Mouse (Mus musculus): ENCODE measurements around the gene Ap3b1.
A peak's percentile ranks its signal among the peaks of the same experiment; 100 is the strongest.

The Ap3b1 gene

GRCm38 (mm10) chr13:94596386-94597033 is 237.8 kb downstream of the Ap3b1 start:
- peak; percentile 82 for DNase-seq

DNA sequence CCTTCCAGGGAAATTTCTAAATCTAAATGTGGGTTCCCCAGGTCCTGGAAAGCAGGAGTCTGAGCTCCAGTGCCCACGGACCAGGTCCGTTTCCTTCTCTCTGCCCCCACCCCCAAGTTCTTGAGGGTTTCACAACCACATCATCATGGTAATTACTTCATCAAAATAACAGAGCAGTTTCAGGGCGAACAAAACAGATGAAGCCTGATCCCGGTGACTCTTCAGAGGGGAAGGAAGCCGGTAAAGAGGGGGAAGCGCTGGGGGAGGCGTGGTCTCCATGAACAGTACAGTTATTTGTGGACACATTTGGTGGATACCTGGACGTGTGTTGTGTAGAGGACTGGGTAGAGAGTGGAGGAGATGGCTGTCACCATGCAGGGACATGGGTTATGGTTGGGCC is 241.0 kb downstream of the Ap3b1 start:
- no peak for DNase-seq

- peak; percentile 43 for DNase-seq
Observed at GRCm38 (mm10) chr13:94607035-94607860, 248.5 kb downstream of the Ap3b1 start.

- DNase-seq: no peak
Observed at GRCm38 (mm10) chr13:94607861-94608223, 249.1 kb downstream of the Ap3b1 start.

DNA sequence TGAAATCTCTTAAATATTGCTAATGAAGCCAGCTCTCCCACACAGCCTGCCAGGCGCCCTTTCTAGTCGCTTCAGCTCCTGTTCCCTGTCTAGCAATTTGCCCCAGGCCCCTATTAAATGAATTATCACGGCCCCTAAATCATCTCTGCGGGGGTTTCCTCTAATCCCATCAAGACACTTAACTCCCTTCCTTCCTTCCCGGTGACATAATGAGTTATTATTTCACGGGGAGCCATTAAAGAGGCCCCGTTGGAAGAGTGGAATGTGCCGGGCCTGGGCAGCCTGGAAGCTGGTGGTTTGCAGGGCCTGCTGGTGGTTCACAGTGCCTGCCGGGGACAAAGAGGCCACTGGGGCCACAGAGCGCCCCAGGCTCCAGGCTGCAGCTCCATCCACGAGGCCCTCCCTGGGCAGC is 249.7 kb downstream of the Ap3b1 start:
- DNase-seq: peak; percentile 34

DNA sequence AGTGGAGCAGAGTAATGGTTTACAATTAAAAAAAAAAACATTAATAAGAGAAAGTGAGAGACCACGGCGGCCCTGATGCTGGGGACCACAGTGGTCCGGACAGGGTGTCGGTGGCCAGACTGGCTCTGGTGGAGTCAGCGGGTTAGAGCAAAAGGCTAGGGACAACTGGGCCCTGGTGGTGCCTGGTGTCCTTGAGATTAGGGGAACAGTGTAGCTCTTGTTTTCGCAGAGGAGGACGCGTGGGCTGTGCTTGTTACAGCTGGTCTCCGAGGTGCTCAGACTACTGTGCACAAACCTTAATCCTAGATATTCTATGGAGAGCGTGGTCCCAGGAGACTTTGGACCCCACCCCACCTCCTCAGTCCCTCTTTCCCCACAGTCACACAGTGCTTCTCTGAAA is 250.2 kb downstream of the Ap3b1 start:
- DNase-seq: peak; percentile 52

Data from heart, adult 11 months (tissue).